Mouse (Mus musculus) heart, embryonic 11.5 days (tissue): ENCODE data around the gene Urad. TPM values are rescaled to one million over a fixed set of nuclear protein-coding genes. Genes with fewer than 3 reads are reported as not detected.
A peak's percentile ranks its signal among the peaks of the same experiment; 100 is the strongest.

ENCODE experiments used
- ATAC-seq: fragments of 200-750 bp; cut with Nextera tagmentation; replicated peaks from 2 replicates; pipeline ENCODE4 v1.8.0; 2017; ENCODE audit warnings: moderate library complexity; ENCODE audit not compliant: insufficient number of reproducible peaks, low FRiP score, low TSS enrichment
- H3K27ac ChIP-seq: fragments of 300-500 bp; sonication (generic); 2 replicates; pipeline ENCODE4 v1.5.1; 2014; ENCODE audit warnings: mild to moderate bottlenecking, low read depth, low read length
- H3K27me3 ChIP-seq: fragments of 300-500 bp; sonication (generic); 2 replicates; pipeline ENCODE4 v1.6.1; 2014; ENCODE audit warnings: mild to moderate bottlenecking, low read length, mixed read lengths; ENCODE audit not compliant: control insufficient read depth, insufficient read depth
- H3K36me3 ChIP-seq: fragments of 300-500 bp; sonication (generic); 2 replicates; pipeline ENCODE4 v1.6.1; 2014; ENCODE audit warnings: mild to moderate bottlenecking, low read length, moderate library complexity, mixed read lengths; ENCODE audit not compliant: control insufficient read depth, insufficient read depth
- H3K4me1 ChIP-seq: fragments of 300-500 bp; sonication (generic); 2 replicates; pipeline ENCODE4 v1.6.1; 2014; ENCODE audit warnings: low read length; ENCODE audit not compliant: control insufficient read depth, insufficient read depth
- H3K4me2 ChIP-seq: fragments of 300-500 bp; sonication (generic); 2 replicates; pipeline ENCODE4 v1.6.1; 2014; ENCODE audit warnings: mild to moderate bottlenecking, moderate library complexity
- H3K4me3 ChIP-seq: fragments of 300-500 bp; sonication (generic); 2 replicates; pipeline ENCODE4 v1.5.1; 2014; ENCODE audit warnings: low read depth, low read length
- H3K9ac ChIP-seq: fragments of 300-500 bp; sonication (generic); 2 replicates; pipeline ENCODE4 v1.6.1; 2014; ENCODE audit warnings: mild to moderate bottlenecking, low read depth, low read length, moderate library complexity
- H3K9me3 ChIP-seq: fragments of 300-500 bp; sonication (generic); replicated peaks from 2 replicates; pipeline ENCODE4 v1.6.1; 2016; ENCODE audit warnings: low read length; ENCODE audit not compliant: control insufficient read depth
- WGBS: fragments of 180-500 bp; shearing (Covaris S2); extraction: QIAGEN DNeasy Blood & Tissue Kit; methylation state at CpG from one replicate; pipeline ENCODE4 v1.1.7; 2014; ENCODE audit not compliant: insufficient replicate concordance; 5-methylcytosine and 5-hydroxymethylcytosine counted together
- polyA plus RNA-seq: library from polyadenylated mRNA; unstranded; fragments of >200 nt; fragmentation: Nextera tagmentation; extraction: Ambion mirVana; gene quantifications from 2 replicates; pipeline ENCODE4 v1.2.1, GENCODE M21; 2014

Urad gene
- polyA plus RNA-seq, 1 experiment from 2014 or later: not detected

DNA sequence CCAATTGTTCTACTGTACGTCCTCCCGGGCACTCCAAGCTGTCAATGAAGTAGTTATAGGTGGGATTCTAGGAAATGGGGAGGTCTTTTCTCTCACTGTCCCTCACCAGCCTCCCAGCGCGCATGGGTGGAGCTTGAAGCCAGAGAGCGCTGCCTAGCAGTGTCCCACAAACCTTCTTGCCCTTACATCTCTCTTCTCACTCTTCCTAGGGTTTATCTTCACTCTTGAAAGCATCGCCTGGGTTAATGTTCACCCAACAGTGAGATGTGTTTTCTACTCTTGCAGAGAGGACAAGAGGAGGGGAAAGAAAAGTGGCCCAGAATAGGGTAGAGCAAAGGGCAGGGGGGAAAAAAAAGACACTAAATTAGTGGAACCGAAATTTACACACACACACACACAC is 4.9 kb downstream of the Urad start:
- Histone ChIP-seq H3K27me3 (peaks cover 93% of the 10 kb centered on the region), H3K4me3 (no peak overlapping the region), H3K9me3 (no peaks in the 10 kb centered on the region), H3K4me2 (no peak overlapping the region), H3K27ac (no peak overlapping the region), H3K36me3 (no peaks in the 10 kb centered on the region), H3K4me1 (no peaks in the 10 kb centered on the region), H3K9ac (no peak overlapping the region)
- no peak for ATAC-seq
- WGBS: 7% methylated on average over 7 of the region's 7 CpGs

DNA sequence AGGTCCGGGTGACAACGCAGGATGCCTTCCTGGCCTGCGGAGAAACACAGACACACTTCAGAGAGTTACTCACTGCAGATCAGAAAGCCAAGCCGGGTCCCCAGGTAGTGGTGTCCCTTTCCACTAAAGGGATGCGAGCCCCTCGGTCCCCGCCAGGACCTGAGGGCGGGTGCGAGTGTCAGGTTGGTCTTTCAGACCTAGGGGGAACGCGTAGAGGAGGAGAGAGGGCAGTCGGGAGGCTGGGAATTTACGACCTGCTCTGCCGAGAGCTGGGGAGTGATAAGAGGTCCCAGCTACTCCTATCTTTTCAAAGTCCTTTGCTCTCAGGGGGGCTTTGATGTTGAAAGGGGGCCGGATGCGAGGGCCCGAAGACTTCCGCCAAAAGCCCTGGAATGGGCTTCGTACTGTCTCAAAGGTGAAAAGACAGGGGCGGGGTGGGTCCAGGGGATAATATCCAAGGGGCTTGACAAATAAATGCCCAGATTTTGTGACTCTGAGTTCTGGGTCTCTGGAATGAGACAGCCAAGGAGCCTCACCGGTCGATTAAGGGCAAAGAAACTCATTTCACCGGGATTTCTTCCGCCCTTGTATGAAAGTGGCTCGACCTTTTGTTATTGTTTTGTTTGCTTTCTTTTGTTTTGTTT is 6.7 kb downstream of the Urad start:
- peaks cover 95% of the 10 kb centered on the region for H3K27me3 ChIP-seq
- no peak overlapping the region for H3K9ac ChIP-seq
- peak overlapping the region; percentile 1; the same call in 1 of the 2 replicates for H3K4me3 ChIP-seq
- no peaks in the 10 kb centered on the region for H3K36me3 ChIP-seq
- no peak for ATAC-seq
- WGBS: 2% methylated on average over 25 of the region's 25 CpGs
- no peak overlapping the region for H3K27ac ChIP-seq
- H3K4me2 ChIP-seq: peak overlapping the region; percentile 20
- H3K9me3 ChIP-seq: no peaks in the 10 kb centered on the region
- no peaks in the 10 kb centered on the region for H3K4me1 ChIP-seq

DNA sequence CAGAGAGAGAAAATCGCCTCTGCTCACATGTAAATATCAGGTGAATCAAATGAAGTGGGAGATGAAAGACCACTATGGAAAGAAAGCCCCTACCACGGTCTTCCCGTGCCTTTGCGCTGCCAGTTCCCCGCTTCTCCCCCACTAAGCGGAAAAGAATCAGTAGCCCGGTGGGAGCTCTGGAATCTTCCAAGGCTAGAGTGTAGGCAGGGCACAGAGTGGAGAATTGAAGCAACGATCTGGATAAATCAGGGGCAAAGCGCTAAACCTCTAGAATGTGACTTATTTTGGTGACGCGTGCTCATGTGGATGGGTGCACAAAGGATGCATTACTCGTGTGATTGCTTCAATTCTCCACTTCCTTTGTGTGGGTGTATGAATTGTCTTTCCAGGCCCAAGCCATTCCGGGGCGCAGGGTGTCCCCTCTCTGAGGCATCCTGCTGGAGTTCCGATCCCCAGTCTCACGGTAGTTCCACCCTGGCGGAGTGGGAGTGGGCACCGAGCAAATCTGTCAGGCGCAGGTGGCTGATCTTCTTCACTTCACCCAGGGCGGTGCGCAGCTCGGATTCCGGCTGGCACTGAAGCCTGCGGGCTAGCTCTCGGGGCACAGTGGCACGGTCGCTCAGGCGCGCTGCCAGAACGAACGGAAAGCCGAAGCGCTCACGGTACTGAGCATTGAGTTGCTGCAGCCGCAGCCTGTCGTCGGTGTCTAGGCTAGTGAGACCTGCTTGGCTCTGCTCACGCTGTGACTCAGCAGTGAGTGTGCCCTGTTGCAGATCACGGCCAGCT is 7.4 kb downstream of the Urad start:
- Histone ChIP-seq H3K9ac (no peak overlapping the region), H3K4me2 (peak overlapping the region; percentile 27), H3K36me3 (no peaks in the 10 kb centered on the region), H3K9me3 (no peaks in the 10 kb centered on the region), H3K4me3 (peak overlapping the region; percentile 1; the same call in 1 of the 2 replicates), H3K27me3 (peaks cover 95% of the 10 kb centered on the region), H3K4me1 (no peaks in the 10 kb centered on the region), H3K27ac (no peak overlapping the region)
- no peak for ATAC-seq
- WGBS: 2% methylated on average over 39 of the region's 39 CpGs

DNA sequence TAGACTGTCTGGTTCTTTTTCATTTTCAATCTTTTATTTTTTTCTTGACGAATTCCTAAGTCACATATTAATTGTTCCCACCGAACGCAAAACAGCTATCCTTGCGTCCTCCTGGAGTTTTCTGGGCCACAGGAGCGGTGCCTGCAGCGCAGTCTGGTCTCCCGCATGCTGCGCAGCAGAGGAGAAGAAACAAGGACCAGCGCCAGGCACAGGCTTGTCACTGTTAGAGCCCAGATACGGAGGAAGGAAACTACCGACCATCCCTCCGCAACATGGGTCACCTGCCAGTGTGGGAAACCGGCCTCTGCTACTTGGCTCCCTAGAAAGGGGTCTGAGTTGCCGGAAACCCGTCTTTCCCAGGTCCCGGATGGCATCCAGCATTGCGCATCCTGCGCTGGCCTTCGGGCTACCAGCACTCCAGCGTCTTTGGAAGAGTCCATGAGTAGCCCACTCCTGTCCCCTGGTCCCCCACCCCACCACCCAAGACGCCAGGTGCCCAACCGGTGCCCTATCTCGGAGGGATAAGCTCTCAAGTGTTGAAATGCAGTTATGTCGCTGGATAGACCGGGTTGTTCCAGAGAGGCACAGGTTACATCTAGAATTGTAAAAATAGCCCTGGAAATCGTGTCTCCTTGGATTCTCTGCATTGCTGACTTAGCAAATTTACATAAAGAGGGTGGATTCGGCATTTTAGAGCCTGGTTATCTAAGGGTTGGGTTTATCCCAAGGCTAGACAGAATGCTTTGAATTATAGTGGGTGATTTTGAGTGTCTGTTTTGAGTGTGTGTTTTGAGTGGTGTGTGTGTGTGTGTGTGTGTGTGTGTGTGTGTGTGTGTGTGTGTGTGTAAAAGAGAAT is 9.2 kb downstream of the Urad start:
- no peak overlapping the region for H3K9ac ChIP-seq
- no peak overlapping the region for H3K27ac ChIP-seq
- H3K4me1 ChIP-seq: no peaks in the 10 kb centered on the region
- ATAC-seq: no peak
- WGBS: 1% methylated on average over 27 of the region's 27 CpGs
- H3K4me3 ChIP-seq: no peak overlapping the region
- peaks cover 99% of the 10 kb centered on the region for H3K27me3 ChIP-seq
- no peak overlapping the region for H3K4me2 ChIP-seq
- H3K9me3 ChIP-seq: no peaks in the 10 kb centered on the region
- no peaks in the 10 kb centered on the region for H3K36me3 ChIP-seq

DNA sequence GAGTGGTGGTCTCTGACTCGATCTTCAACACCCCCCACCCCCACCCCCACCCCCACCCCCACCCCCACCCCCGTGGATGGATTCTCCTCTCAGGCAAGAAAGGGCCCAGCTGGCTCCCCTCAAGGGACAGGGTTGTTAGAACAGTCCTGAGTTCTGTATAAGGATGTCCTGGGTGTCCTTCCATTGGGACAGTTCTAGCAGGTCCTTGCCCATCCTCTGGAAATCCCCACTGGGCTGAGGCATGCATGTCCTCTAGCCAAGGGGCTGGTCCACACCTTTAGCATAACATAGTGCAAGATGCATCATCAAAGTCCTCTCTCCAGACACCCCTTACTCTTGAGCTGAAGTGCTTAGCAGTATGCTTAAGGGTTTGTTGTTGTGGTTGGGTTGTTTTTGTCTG is 12.5 kb downstream of the Urad start:
- Histone ChIP-seq H3K9me3 (no peaks in the 10 kb centered on the region), H3K27ac (no peak overlapping the region), H3K4me1 (0 out of 2 replicates have a peak, but pooled peaks cover 3% of the 10 kb centered on the region), H3K4me3 (no peak overlapping the region), H3K4me2 (no peak overlapping the region), H3K9ac (no peak overlapping the region), H3K27me3 (peaks cover 100% of the 10 kb centered on the region), H3K36me3 (no peaks in the 10 kb centered on the region)
- WGBS: 7% methylated on average over 2 of the region's 2 CpGs
- no peak for ATAC-seq

DNA sequence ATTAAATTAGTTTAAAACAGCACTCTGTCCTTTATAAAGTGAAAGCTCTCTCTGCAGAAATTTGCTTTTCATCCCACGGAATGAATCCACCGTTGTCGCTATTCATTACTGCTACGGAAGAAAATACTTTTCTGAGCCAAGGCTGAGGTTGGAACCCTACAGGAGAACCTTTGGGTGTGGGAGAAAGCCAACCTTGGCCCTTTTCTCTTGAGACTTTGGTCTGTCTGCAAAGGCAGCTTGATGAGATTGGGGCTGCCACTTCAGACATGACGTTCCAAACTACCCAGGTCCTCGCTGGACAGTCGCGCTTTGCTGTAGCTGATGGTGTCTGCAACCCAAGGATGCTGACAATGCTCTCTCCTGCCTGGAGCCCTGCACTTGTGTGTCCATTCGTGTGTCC is 13.8 kb downstream of the Urad start:
- ATAC-seq: no peak

DNA sequence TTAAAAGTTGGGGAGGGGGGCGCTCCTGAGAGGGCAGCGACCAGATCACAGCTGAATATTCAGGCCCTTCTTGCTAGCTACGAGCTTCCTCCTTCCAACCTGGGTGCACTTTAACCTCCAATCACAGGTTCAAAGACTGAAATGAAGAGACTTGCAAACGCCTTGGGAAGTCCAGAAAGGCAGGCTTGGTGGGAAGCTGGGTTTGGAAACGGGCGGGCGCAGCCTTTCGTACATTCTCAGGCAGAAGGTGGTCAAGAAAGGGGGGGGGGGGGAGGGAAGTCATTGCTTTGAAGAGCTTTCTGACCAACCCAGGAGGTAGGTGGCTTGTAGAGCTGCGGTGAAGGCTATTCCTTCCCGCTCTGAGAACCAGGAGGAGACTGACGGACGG is 14.8 kb downstream of the Urad start:
- Histone ChIP-seq H3K27ac (no peak overlapping the region), H3K4me3 (no peak overlapping the region), H3K27me3 (peaks cover 100% of the 10 kb centered on the region), H3K4me2 (no peak overlapping the region), H3K36me3 (no peaks in the 10 kb centered on the region), H3K9me3 (no peaks in the 10 kb centered on the region), H3K9ac (no peak overlapping the region), H3K4me1 (0 out of 2 replicates have a peak, but pooled peaks cover 3% of the 10 kb centered on the region)
- no peak for ATAC-seq
- 0% methylated on average over 12 of the region's 12 CpGs for WGBS

More for the DNA sequence above, 13.8 kb downstream of the Urad start:
- WGBS: 6% methylated on average over 9 of the region's 9 CpGs
- no peak overlapping the region for H3K27ac ChIP-seq
- no peaks in the 10 kb centered on the region for H3K9me3 ChIP-seq
- no peak overlapping the region for H3K9ac ChIP-seq
- peaks cover 100% of the 10 kb centered on the region for H3K27me3 ChIP-seq
- no peak overlapping the region for H3K4me2 ChIP-seq
- 0 out of 2 replicates have a peak, but pooled peaks cover 3% of the 10 kb centered on the region for H3K4me1 ChIP-seq
- H3K36me3 ChIP-seq: no peaks in the 10 kb centered on the region
- no peak overlapping the region for H3K4me3 ChIP-seq

DNA sequence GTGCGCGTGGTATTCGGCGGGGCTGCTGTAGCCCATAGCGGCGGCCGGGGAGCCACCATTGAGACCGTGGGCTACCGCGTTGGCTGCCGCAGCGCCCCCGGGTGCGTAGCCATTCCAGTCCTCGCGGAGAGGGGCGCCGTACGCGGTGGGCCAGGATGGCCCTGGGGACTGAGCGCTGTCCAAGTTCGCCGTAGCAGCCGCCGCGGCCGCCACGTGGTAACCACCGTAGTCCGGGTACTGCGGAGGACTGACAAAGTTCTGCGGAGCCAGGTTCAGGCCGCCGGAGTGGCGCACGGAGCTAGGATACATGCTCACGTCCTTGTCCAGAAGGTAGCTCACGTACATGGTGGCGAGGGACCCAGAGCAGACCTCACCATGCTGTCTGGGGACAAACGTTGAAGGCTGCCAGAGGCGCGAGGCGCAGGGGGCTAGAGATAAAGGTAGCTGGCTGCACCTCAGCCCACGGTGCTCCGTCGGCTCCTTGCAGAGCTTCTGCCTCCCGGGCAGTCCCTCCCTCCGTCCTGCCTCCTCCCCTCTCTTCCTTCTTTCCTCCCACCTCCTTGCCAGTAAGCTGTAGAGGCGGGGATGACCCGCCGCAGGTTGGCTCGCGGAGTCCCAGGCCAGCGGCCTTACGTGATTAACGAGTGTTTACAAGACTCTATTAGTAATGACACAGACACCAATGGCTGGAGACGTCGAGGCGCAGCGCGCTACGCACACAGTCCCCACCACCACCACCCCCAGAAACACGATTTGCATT is 15.4 kb downstream of the Urad start, which contains the start of gene Cdx2:
Cdx2 (minus strand) TSS at position 633 of the 760 bp plus-strand sequence.
- Histone ChIP-seq H3K27me3 (peaks cover 100% of the 10 kb centered on the region), H3K9ac (no peak within 1 kb of the TSS), H3K36me3 (no peaks in the 10 kb centered on the region), H3K4me2 (peak within 1 kb of the TSS; percentile 34), H3K4me3 (peak within 1 kb of the TSS; percentile 30), H3K27ac (no peak within 1 kb of the TSS), H3K4me1 (0 out of 2 replicates have a peak, but pooled peaks cover 3% of the 10 kb centered on the region), H3K9me3 (no peaks in the 10 kb centered on the region)
- under 1% methylated on average over 63 of the region's 63 CpGs for WGBS
- no peak for ATAC-seq
